In genomic region chr11:62648591-62649391, GRCm38 (mm10) we compare ENCODE assay signal across 8 mouse cellular contexts. TPM values are rescaled to one million over a fixed set of nuclear protein-coding genes. Genes with fewer than 3 reads are reported as not detected.
DNase-seq lines count a peak whose midpoint lies in the region; ATAC-seq and TF ChIP-seq lines count a peak whose summit lies in the region.

Mmgt2 (plus strand) TSS chr11:62648664.

- H3K9ac ChIP-seq in hindbrain, embryonic 11.5 days (ENCODE audit: low read depth, low read length) = peak within 1 kb of the TSS; percentile 72

- in situ Hi-C loops in Patski (cut with MboI; ENCODE audit: low pct_unique_long_range_greater_than_20kb) = loop anchor here (5.0 kb wide), 1 partner anchor 36 kb away; no protein-coding TSS in a partner anchor

- peak within 1 kb of the TSS; percentile 65 for H3K27ac ChIP-seq in hindbrain, embryonic 11.5 days (ENCODE audit: low read depth, low read length)

- H3K36me3 ChIP-seq in hindbrain, embryonic 11.5 days (ENCODE audit: control insufficient read depth, insufficient read depth, low read length) = no peaks in the 10 kb centered on the region

- H3K9me3 ChIP-seq in hindbrain, embryonic 11.5 days (ENCODE audit: control insufficient read depth, low read length) = no peaks in the 10 kb centered on the region

- H3K4me1 ChIP-seq in hindbrain, embryonic 11.5 days (replicated peaks; ENCODE audit: control insufficient read depth, insufficient read depth, low read length) = 0 out of 2 replicates have a peak, but pooled peaks cover 7% of the 10 kb centered on the region

- POLR2A ChIA-PET in Patski (lab: Charles Lee) = no interaction called here

- peak; percentile 99 for TF ChIP-seq CTCF in Patski (IDR thresholded peaks at IDR 0.05)

- H3K27me3 ChIP-seq in Patski = no peaks in the 10 kb centered on the region
- no peaks in the 10 kb centered on the region for H3K27me3 ChIP-seq in hindbrain, embryonic 11.5 days (ENCODE audit: control insufficient read depth, insufficient read depth, low read length)

- DNase-seq in Patski (ENCODE audit: low read depth, low spot score) = peak; percentile 46
- peak; percentile 97 to 98 for DNase-seq in cerebellum, postnatal 10 days
- DNase-seq in frontal cortex, postnatal 10 days (ENCODE audit: low spot score in 2 of 2) = peak; percentile 72 to 88
- DNase-seq in hindbrain, embryonic 11.5 days (ENCODE audit: low spot score) = peak; percentile 98
- peak; percentile 88 to 95 for DNase-seq in layer of hippocampus, postnatal 25 days (ENCODE audit: extremely low spot score in 1 of 2, low spot score in 1 of 2)
- peak; percentile 98 for DNase-seq in lung, postnatal 14 days
- peak; percentile 97 for DNase-seq in ovary, postnatal 36 days (ENCODE audit: low spot score)
- DNase-seq in thymus, postnatal 25 days = peak; percentile 98

- ATAC-seq in Patski = peak; percentile 91
- peak; percentile 90 for ATAC-seq in hindbrain, embryonic 11.5 days (ENCODE audit: low FRiP score)

- 2% methylated on average over 26 of the region's 53 CpGs for WGBS in hindbrain, embryonic 11.5 days

- H3K4me3 ChIP-seq in hindbrain, embryonic 11.5 days (ENCODE audit: low read depth, low read length) = peak within 1 kb of the TSS; percentile 78

- CTCF ChIA-PET in Patski (lab: Charles Lee) = interaction anchor here (0.7 to 2.6 kb wide), 3 partner anchors 21 to 43 kb away, joined by 5 to 6 read pairs (median 6); no protein-coding TSS in a partner anchor

- peak within 1 kb of the TSS; percentile 98 for H3K4me2 ChIP-seq in hindbrain, embryonic 11.5 days (replicated peaks; ENCODE audit: low read depth, low read length)

RNA-seq across cellular contexts. Expression of gene Mmgt2, which starts in this region (rescaled TPM):
- 55.6 TPM for polyA plus RNA-seq in Patski (2021)
- 38.8 and 43.5 TPM in 2 replicates for polyA plus RNA-seq in hindbrain, embryonic 11.5 days (2014; fragmentation: Nextera tagmentation; extraction: Ambion mirVana)
- 10 to 100 TPM; 16.5 to 17.9 TPM for total RNA-seq in layer of hippocampus, postnatal 25 days (2021)

Comparison
In these comparisons a context has a peak if more than half of its experiments do, and no peak if none do; other contexts are left out.
1. Peak in every context shown above with its lines: DNase-seq, ATAC-seq, H3K4me3 ChIP-seq and H3K27ac ChIP-seq.
2. DNase-seq: peak in every context shown above with its lines; median percentile 98 in hindbrain, embryonic 11.5 days; 98 in lung, postnatal 14 days; 98 in thymus, postnatal 25 days; 98 in cerebellum, postnatal 10 days; 97 in ovary, postnatal 36 days; 92 in layer of hippocampus, postnatal 25 days; 80 in frontal cortex, postnatal 10 days; 46 in Patski.